Mouse (Mus musculus): Measurements from ENCODE around the gene Ptpn12. TPM values are rescaled to one million over a fixed set of nuclear protein-coding genes. Genes with fewer than 3 reads are reported as not detected.

The Ptpn12 gene
- total RNA-seq, 2 experiments from 2014 or later = 38.1 to 38.8 TPM

DNA sequence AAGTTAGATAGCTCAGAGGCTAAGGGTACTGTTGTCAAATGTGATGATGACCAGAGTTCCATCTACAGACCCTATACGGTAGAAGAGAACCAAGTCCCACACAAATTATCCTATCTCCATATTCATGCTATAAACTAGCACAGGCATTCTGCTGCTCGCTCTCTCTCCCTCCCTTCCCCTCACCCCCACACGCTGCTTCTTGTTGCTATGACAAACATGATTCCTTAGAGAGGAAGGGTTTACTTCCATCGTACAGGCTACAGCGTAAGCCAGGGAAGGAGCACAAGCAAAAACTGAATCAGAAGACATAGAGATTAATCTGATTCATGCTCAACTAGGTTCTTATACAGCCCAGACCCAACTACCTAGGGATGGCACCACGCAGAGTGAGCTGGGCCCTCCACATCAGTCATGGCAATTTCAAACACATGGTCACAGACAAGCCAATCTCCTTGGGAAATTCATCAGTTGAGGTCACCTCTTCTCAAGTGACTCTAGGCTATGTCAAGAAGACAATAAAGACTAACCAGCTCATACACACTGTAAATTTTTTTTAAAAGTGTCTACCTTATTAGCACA is 21.2 kb downstream of the Ptpn12 start:
- intact Hi-C loops (cut with DNase I) = loop anchor here (2.0 kb wide), 1 partner anchor 20 kb away; the partner anchor contains the start of gene Ptpn12
- peak; percentile 25 to 59 for DNase-seq (ENCODE audit: low spot score in 2 of 2)

DNA sequence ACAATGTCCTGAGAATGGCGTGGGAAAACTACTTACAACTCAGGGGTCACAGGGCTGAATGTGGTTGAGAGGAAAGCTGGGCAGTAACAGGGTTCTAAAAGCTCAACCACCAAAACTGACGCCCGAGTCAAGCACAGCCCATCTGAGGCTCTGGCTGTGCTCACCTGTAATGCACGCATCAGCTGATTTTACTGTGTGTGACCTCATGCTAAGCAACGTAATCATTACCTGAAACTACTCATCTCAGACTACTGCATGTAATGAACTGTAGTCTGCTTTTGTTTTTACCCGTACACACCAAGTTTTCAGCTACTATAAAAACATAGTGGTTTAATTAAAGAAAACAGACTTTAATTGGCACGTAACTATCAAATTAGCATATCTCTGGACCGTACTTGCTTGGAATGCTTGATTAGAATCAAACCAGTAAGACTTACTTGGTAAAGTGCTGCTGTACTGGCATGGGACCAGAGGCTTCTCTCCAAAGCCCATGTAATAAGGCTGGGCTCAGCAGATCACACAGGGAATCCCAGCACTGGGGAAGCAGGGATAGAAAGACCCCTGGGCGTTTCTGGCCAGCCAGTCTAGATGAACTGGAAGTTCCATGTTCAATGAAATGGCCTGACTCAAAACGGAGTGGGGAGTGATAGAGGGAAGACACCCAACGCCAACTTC is 22.2 kb downstream of the Ptpn12 start:
- no peak for DNase-seq (ENCODE audit: low spot score in 2 of 2)
- intact Hi-C loops (cut with DNase I) = loop anchor here (2.0 kb wide), 1 partner anchor 21 kb away; the partner anchor contains the start of gene Ptpn12

DNA sequence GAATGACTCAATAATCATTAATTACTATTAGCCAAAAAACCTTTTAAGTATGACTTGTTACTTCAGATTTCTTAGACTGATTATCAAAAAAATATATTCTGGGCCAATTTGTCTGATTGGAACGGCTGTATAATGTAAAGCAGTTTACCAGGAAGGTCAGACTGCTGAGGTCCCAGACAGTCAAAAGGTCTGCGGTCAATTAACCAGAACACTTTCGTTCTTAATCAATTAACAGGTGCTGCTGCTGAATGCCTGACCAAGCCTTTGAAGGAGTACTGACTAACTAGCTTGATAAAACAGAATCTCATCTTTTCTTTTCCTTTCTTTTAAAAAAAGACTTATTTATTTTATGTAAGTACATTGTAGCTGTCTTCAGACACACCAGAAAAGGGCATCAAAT is 23.1 kb downstream of the Ptpn12 start:
- intact Hi-C loops (cut with DNase I) = no loop called here
- no peak for DNase-seq (ENCODE audit: low spot score in 2 of 2)

DNA sequence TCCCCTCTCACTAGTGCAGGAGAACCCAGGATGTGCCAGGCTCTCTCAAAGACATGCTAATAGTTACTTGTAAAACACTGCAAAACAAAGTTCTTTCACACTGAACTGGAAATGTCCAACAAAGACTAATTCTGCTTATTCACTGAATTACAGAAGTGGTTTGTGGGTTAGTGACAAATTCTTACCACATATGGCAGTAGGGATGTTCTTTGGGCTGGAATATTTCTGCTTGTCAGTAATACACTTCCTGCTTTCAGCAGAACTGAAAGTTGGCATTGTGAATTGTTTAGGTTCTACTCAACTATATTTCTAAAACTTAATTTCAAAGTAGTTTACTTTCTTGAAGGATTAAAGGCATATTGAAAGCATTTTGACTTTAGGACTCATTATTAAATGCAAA is 25.5 kb downstream of the Ptpn12 start:
- intact Hi-C loops (cut with DNase I) = no loop called here
- DNase-seq (ENCODE audit: low spot score in 2 of 2) = no peak

DNA sequence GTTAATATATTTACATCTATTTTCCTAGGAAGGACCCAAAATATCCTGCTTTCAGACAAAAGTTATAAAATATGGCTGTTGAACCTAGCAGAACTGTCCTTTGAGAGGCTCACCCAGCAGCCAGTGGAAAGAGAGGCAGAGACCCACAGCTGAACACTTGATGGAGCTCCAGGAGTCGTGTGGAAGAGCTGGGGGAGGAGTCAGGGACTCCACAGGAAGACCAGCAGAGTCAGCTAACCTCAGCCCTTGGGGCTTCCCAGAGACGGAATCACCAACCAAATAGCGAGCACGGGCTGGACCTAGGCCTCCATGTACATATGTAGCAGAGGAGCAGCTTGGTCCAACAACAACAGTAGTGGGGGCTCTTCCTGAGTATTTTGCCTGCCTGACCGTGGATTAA is 38.6 kb downstream of the Ptpn12 start:
- no peak for DNase-seq (ENCODE audit: low spot score in 2 of 2)
- intact Hi-C loops (cut with DNase I) = no loop called here

DNA sequence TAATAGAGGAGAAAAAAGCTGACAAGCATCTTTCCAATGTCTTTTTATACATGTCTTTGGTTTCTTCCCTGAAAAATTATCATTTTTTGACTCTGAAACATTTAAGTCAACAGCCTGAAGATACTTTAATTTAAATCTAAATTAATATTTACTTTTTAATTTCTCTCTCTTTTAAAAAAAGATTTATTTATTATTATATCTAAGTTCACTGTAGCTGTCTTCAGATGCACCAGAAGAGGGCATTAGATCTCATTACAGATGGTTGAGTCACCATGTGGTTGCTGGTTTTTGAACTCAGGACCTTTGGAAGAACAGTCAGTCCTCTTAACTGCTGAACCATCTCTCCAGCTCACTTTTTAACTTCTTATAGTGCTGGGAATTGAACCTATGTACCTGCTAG is 44.8 kb downstream of the Ptpn12 start:
- no peak for DNase-seq (ENCODE audit: low spot score in 2 of 2)
- intact Hi-C loops (cut with DNase I) = no loop called here

DNA sequence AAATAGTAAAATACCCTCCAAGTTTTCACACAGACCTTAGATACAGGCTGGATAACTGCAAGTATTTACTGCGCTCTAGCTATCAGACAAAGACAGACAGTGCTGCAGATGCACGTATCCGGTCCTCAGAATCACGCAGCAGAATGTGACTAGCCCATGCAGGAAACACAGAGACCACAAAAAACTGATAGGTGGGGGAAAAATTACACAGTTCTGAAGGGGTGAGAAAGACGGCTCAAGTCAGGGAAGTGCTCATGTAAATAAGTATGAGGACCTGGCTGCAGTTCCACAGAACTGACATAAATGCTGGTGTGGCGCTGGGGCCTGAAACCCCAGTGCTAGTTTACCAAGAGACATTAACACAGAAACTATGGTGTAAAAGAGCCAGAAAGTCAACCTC is 53.0 kb downstream of the Ptpn12 start:
- DNase-seq (ENCODE audit: low spot score in 2 of 2) = no peak
- intact Hi-C loops (cut with DNase I) = no loop called here

DNA sequence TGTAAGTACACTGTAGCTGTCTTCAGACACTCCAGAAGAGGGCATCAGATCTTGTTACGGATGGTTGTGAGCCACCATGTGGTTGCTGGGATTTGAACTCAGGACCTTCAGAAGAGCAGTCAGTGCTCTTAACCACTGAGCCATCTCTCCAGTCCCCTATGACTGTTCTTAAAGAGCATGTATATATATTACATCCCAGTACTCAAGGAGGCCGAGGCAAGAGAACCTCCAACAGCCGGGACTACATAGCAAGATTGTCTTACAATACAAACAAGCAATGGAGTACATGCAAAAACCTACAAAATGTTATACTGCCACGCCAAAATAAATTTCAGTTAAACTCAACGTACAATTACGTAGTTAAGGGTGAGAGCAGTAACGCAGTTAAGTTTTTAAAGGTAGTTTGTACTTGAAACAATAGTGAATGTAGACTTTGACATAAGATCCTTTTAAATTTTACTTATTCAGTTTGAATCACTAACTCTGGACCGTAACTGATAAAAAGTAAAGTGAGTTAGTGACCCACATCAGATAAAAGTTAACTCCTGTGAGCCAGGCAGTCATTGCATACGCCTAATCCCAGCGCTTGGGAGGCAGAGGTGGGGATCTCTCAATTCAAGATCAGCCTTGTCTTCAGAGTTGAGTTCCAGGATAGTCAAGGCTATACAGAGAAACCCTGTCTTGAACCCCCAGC is 53.9 kb downstream of the Ptpn12 start:
- no peak for DNase-seq (ENCODE audit: low spot score in 2 of 2)
- intact Hi-C loops (cut with DNase I) = no loop called here

DNA sequence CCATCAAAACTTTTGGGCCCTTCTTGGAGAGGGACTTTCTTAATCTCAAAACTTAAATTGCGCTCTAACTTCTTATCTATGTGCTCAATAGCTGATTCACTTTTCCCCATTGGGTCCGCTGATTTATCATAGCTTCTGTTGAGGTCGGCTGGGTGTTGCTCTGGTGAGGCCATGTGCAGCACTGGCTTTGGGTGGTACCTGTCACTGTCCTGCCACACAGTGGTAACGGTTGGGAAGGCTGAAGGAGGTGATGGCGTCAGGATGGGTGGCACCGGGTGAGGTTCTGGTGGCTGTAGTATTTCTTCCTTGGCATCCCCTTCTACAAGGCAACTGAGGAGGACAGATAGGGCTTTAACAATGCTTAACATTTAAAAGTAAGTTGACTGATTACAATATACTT is 57.3 kb downstream of the Ptpn12 start:
- no peak for DNase-seq (ENCODE audit: low spot score in 2 of 2)
- intact Hi-C loops (cut with DNase I) = no loop called here

DNA sequence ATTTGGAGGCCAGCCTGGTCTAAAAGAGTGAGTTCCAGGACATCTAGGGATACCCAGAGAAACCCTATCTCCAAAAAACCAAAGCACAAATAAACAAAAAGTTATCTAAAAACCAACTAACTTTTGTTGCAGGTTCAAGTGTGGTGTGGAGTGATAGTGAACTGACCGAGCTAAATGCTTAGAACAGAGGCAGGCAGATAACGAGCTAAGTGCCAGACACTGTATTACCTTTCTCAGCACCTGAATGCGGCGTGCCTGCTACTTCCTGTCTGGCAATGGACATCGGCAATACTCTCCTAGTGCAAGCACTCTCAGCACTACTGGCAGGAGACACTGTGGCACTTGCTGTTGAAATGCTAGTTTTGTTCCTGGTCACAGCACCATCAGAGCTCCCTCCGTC is 58.2 kb downstream of the Ptpn12 start:
- intact Hi-C loops (cut with DNase I) = no loop called here

DNA sequence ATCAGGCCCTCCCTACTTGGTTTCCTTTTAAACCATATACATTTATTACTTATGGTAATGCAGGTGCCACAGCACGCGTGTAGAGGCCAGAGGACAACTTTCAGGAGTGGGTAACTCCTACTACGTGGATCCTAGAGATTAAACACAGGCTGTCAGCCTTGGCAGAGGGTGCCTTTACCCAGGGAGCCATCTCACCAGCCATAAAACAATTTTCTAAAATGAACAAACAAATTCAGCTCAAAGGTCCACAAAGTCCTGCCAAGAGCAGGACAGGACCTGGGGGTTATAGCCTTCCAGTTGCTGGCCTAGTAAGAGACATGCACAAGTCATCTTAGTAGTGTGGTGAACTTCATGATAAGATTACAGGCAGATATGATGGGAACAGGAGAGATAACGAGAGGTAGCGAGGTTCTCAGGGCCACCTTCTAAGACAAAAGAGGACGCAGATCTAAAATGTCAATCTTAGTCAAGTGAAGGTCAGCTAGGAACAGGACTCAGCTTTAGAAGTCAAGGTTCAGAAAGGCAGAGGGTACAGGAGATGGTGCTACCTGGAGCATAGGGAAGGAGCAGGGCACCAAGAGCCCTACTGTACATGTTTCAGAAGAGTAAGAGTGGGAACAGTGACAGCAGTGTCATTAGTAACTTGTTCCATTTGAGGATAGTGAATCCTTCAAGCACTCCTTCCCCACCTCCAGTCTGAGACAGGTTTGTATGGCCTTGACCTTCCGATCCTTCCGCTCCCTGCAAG is 65.5 kb downstream of the Ptpn12 start:
- no peak for DNase-seq (ENCODE audit: low spot score in 2 of 2)
- intact Hi-C loops (cut with DNase I) = no loop called here

More for the DNA sequence above, 58.2 kb downstream of the Ptpn12 start:
- no peak for DNase-seq (ENCODE audit: low spot score in 2 of 2)

DNA sequence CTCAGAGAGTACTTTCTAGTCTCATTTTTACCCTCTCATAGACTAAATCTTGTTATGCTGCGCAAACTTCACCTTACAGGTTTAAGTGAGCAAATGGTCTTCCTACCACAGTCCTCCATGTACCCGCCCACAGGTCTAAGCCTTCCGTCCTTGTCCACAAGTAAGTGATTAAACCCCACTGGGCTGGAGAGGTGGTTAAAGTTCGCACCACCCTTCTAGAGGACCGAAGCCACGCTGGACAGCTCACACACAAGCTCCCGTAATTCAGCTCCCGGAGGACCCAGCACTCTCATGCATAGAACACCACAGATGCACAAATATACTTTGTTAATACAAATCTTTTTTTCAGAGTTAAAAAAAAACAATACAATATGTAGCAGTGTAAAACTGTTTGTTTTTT is 69.4 kb downstream of the Ptpn12 start:
- DNase-seq (ENCODE audit: low spot score in 2 of 2) = no peak
- intact Hi-C loops (cut with DNase I) = no loop called here

DNA sequence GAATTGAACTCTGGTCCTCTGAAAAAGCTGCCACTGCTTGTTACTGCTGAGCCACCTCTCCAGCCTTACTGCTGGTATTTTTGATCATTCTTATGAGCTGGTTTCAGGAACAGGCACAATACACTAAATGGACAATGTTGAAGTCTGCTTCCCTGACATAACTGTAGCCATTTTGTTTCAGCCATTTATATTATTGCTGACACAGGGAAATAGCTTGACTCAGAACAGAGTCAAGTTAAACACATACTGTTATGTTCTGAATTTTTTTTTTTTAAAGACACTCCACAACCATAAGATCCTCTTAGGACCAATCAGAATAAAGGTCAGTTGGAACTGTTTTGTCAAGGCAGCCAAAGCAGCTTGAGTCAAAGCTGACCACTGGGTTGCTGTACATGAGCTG is 72.2 kb downstream of the Ptpn12 start:
- no peak for DNase-seq (ENCODE audit: low spot score in 2 of 2)
- intact Hi-C loops (cut with DNase I) = no loop called here

DNA sequence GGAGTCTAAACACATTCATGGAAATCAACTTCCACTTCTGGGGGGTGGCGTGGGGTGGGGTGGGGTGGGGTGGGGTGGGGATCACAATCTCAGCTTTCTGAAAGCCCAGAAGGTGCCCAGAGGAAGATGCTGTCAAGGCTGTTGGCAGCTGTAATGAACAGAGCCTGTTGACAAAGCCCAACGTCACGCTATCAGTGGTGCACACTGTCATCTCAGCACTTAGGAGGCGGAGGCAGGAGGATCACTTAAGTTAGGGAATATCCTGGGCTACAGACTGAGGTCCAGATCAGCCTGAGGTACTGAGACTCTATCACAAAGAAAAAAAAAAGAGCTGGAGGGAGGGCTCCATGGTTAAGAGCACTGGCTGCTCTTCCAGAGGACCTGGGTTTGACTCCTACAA is 81.0 kb downstream of the Ptpn12 start:
- intact Hi-C loops (cut with DNase I) = no loop called here
- no peak for DNase-seq (ENCODE audit: low spot score in 2 of 2)

DNA sequence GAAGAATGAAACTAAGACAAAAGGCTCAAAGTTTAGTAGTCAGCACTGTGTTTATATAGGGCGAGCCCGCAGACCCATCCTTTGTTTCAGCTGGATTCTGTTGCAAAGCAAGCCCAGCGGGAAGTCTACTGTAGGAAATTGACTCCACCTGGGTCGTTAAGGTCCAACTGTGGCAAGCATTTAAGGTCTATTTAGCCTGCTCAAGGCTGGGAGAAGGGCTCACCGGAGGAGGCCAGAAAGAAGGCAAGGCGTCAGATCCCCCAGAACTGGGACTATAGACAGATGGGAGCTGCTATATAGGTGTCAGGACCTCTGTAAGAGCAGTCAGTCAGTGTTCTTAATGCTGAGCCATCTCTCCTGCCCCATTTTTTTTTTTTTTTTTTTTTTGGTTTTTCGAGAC is 81.7 kb downstream of the Ptpn12 start:
- DNase-seq (ENCODE audit: low spot score in 2 of 2) = no peak

DNA sequence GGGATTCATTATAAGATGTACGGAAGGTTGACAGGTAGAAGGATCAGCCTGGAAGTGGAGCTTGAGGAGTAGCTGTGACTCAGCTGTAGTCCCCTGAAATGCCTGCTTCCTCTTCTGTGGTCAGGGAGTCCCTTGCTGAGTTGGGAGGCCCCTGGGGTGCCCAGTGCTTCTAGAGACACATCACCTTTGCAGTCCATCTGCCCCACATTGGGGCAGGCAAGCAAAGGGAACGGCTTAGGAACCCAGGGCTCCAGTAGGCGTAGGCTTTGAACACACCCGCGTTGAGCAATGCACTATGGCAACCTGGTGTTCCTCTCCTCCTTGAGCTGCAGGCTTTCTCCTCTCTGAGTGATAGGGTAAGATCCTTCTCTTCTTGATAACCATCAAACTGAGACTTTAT is 82.6 kb downstream of the Ptpn12 start:
- no peak for DNase-seq (ENCODE audit: low spot score in 2 of 2)
- intact Hi-C loops (cut with DNase I) = no loop called here

More for the DNA sequence above, 81.7 kb downstream of the Ptpn12 start:
- intact Hi-C loops (cut with DNase I) = no loop called here

DNA sequence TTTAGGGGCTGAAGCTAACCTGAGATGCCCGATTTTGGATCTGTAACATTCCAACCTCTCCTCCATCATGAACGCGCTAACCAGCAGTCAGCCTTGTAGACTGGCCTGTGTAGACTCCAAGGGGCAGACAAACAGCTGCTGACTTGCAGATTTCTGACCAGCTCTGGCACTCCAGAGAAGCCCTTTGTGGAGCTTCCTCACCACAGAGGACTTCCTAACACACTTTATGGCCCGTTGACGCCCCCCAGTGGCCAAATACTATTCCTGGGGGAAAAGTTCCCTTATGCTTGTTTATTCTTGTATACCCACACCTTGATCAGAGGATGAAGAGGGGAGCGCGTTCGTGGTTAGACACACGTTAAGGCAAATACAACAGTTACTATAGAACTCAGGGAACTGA is 86.7 kb downstream of the Ptpn12 start:
- intact Hi-C loops (cut with DNase I) = loop anchor here (5.0 to 10.0 kb wide), 2 partner anchors 57 to 164 kb away; no protein-coding TSS in a partner anchor
- peak; percentile 24 to 54 for DNase-seq (ENCODE audit: low spot score in 2 of 2)

DNA sequence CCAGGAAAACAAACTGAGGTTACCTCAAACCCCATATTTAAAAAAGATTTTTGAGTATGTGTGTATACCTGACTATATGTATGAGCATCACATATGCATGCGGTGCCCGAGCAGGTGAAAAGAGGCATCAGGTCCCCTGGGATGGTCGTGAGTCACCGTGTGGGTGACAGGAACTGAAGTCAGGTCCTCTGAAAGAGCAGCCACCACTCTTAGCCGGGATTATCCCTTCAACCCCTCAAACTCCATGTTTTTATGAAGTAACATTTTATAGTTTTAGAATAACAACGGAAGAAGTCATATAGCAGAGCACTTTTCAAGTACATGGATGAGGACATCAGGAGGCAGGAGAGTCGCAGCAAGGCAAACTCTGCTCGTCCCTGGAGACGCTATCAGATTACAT is 87.2 kb downstream of the Ptpn12 start:
- no peak for DNase-seq (ENCODE audit: low spot score in 2 of 2)
- intact Hi-C loops (cut with DNase I) = loop anchor here (5.0 to 10.0 kb wide), 2 partner anchors 56 to 164 kb away; no protein-coding TSS in a partner anchor

DNA sequence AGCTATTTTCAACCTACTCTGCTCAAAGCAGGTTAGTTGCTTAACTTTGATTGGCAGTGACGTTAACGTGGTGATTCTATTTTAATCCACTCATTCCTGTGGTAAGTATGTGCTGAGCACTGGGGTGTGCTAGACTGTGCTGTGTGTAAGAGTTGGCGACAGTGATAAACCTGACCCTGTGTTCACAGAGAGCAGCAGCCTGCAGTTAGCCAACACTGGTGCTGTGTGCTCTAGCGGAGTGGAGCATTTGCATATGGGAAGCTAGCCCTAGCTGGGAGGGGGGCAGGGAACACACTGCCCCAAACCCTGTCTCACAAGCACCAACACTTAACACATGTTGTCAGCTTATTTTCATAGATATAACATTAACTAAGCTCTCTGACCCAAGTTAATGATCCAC is 87.8 kb downstream of the Ptpn12 start:
- DNase-seq (ENCODE audit: low spot score in 2 of 2) = no peak
- intact Hi-C loops (cut with DNase I) = loop anchor here (5.0 to 10.0 kb wide), 2 partner anchors 56 to 163 kb away; no protein-coding TSS in a partner anchor

DNA sequence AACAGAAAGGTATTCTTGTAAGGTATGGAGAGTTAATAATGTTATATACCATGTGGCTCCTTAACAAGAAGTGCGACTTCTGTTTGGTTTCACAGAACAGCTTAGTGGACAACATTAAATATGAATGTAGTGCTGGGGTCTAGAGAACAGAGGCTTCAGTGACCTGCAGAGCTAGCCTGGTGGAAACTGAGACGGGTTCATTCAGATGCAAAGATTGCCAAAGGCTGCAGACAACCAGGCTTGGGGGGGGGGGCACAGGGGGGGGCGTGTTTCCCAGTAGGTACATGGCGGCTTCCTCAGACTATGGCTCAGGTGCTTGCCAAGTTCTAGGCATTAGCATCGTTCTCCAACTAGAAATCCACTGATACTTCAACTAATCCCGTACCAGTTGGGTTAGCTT is 91.3 kb downstream of the Ptpn12 start:
- DNase-seq (ENCODE audit: low spot score in 2 of 2) = no peak
- intact Hi-C loops (cut with DNase I) = loop anchor here (10.0 kb wide), 1 partner anchor 160 kb away; no protein-coding TSS in a partner anchor

Measured in left cerebral cortex, postnatal 25 days (tissue).